Mouse (Mus musculus) erythroblast, embryonic 14.5 days (primary cell): ENCODE results near the gene Sc5d. TPM values are rescaled to one million over a fixed set of nuclear protein-coding genes. Genes with fewer than 3 reads are reported as not detected.

Experiments used
- H3K27me3 ChIP-seq: 2 replicates; pipeline ENCODE4 v1.6.1; 2012; ENCODE audit warnings: inconsistent platforms; ENCODE audit not compliant: control insufficient read depth
- H3K36me3 ChIP-seq: 2 replicates; pipeline ENCODE4 v1.6.1; 2012; ENCODE audit warnings: mild to moderate bottlenecking, inconsistent platforms; ENCODE audit not compliant: control insufficient read depth
- H3K4me1 ChIP-seq: 2 replicates; pipeline ENCODE4 v1.6.1; 2012; ENCODE audit warnings: inconsistent platforms; ENCODE audit not compliant: control insufficient read depth
- H3K4me3 ChIP-seq: replicated peaks from 2 replicates; pipeline ENCODE3; 2012; ENCODE audit warnings: moderate library complexity, mild to moderate bottlenecking, inconsistent platforms
- H3K9me3 ChIP-seq: 2 replicates; pipeline ENCODE4 v1.6.1; 2012; ENCODE audit warnings: low read length, inconsistent platforms, mixed read lengths; ENCODE audit not compliant: control insufficient read depth
- GATA1 ChIP-seq: IDR thresholded peaks from 2 replicates; pipeline ENCODE4 v1.6.1; 2012; ENCODE audit warnings: low read length, inconsistent platforms, mixed read lengths
- TAL1 ChIP-seq: IDR thresholded peaks from 3 replicates; pipeline ENCODE4 v1.6.1; 2012; ENCODE audit warnings: low read length, inconsistent platforms, mixed read lengths
- polyA plus RNA-seq: library from polyadenylated mRNA; stranded (reverse); fragments of >175 nt; gene quantifications from 2 replicates; pipeline ENCODE4 v1.2.3, GENCODE M21; 2012

The Sc5d gene
- polyA plus RNA-seq, 1 experiment = 0.08 TPM

DNA sequence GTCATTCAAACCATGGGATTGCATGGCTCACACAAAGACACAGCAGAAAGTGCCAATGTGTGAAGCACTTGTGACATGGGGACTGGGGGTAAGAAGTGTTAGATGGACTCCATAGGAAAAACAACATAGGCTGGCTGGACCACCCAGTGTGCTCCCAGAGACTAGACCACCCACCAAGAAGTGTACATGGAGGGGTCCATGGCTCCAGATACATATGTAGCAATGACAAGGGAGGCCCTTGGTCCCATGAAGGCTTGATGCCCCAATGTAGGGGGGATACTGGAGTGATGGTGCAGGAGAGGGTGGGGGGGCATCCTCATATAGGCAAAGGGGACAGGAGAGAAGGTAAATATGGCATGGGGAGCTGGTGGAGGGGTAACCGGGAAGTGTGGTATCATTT, 13.6 kb upstream of the Sc5d start:
- no peaks in the 10 kb centered on the region for H3K4me1 ChIP-seq
- TF ChIP-seq GATA1 (no peak), TAL1 (no peak)
- no peaks in the 10 kb centered on the region for H3K9me3 ChIP-seq
- no peak overlapping the region for H3K4me3 ChIP-seq
- H3K27me3 ChIP-seq = no peaks in the 10 kb centered on the region
- no peaks in the 10 kb centered on the region for H3K36me3 ChIP-seq

DNA sequence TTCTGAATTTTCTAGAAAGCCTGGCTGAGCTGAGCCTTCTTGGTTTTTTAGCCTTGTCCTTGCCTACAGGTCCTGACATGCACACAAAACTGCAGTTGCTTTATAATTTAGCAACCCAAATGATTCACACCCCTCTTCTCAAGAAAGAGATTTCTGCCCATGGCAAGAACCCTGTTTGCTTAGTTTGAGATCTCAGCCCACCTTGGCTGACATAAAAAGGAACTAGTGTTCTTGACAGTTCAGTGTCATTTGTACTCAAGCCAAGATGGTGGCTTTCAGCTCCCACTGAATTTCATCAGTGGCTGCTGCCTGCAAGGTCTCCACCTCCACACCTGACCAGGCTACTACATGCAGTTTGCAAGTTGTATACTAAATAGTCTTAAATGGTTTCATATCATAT, 13.1 kb upstream of the Sc5d start:
- Histone ChIP-seq H3K4me1 (no peaks in the 10 kb centered on the region), H3K9me3 (no peaks in the 10 kb centered on the region), H3K27me3 (no peaks in the 10 kb centered on the region), H3K36me3 (no peaks in the 10 kb centered on the region), H3K4me3 (no peak overlapping the region)
- no peak for TF ChIP-seq GATA1
- no peak for TF ChIP-seq TAL1

DNA sequence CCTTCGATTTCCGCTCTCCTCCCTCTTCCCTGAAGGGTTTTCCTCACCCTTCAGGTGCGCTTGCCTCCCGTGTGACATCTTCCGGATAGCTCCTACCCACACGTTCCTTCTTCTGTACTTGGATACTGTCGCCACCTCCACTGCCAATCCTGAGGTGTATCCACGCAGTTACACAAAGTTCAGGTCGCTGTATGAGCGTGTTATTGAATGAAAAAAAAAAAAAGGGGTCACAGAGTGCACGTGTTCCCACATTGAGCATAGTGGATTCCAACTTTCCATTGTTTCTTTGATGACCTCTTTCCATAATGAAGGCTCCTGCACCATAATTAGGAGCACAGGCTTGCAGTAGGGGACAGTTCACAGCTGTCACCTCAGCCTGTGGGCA, 11.7 kb upstream of the Sc5d start:
- no peak overlapping the region for H3K4me3 ChIP-seq
- H3K4me1 ChIP-seq = no peaks in the 10 kb centered on the region
- H3K36me3 ChIP-seq = no peaks in the 10 kb centered on the region
- H3K9me3 ChIP-seq = no peaks in the 10 kb centered on the region
- no peaks in the 10 kb centered on the region for H3K27me3 ChIP-seq
- TF ChIP-seq GATA1 (no peak), TAL1 (no peak)

DNA sequence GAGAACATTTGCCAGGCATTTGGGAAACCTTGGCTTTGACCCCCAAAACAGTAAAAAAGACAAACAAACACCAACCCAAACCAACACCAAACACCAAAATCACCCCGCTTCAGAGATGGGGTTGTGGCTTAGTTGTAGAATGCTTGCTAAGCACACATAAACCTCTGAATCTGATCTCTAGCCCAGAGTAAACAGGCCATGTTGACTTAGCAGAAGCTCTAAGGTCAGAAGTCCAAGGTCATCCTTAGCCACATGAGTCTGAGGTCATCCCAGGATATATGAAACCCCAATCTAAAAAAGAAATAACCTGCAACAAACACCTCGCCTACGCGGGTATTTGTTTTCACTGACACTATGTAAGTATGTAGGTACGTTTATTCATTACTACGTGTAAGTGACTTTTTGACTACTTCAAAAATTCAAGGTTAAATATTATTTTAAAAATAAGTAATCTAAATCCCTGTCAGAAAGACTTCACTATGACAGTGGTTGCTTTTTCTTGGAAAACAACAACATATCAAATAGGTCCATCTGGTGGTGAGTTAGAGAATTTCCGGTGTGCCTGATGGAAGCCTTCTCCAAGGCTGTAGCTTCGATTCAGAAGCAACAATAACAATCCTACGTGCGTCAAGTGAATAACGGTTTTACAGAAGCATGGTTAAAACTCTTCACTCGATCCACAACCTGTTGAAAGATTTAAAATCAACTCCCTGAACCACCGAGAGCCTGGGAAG, 11.1 kb upstream of the Sc5d start:
- no peaks in the 10 kb centered on the region for H3K4me1 ChIP-seq
- H3K27me3 ChIP-seq = no peaks in the 10 kb centered on the region
- H3K9me3 ChIP-seq = no peaks in the 10 kb centered on the region
- no peak for TF ChIP-seq TAL1
- no peak for TF ChIP-seq GATA1
- H3K36me3 ChIP-seq = no peaks in the 10 kb centered on the region
- no peak overlapping the region for H3K4me3 ChIP-seq

DNA sequence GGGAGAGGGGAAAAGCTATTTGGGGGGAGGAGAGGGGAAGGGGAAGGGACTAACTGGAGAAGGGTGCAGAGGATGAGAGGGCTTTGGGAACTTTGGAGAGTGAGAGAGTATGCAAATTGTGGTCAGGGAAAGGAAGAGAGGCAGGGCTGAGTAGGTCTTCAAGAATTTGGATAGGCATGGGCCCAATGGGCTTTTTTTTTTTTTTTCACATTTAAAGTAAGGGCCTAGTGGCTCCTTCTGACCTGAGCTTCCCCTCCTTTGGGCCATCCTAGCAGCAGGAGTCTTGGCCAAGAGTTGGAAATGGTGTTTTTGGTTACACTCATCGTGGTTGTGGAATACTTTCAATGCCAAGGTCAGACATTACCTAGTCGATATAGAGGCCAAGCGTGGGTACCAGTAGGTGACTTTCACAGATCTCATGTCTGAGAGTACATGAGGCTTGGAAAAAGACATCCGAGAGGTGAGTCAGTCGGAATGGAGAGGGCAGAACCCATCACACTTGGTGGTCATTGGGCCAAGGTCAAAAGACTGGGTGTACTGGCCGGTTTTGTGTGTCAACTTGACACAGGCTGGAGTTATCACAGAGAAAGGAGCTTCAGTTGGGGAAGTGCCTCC, 9.7 kb upstream of the Sc5d start:
- Histone ChIP-seq H3K36me3 (no peaks in the 10 kb centered on the region), H3K27me3 (no peaks in the 10 kb centered on the region), H3K9me3 (no peaks in the 10 kb centered on the region), H3K4me3 (no peak overlapping the region), H3K4me1 (no peaks in the 10 kb centered on the region)
- no peak for TF ChIP-seq GATA1
- no peak for TF ChIP-seq TAL1

DNA sequence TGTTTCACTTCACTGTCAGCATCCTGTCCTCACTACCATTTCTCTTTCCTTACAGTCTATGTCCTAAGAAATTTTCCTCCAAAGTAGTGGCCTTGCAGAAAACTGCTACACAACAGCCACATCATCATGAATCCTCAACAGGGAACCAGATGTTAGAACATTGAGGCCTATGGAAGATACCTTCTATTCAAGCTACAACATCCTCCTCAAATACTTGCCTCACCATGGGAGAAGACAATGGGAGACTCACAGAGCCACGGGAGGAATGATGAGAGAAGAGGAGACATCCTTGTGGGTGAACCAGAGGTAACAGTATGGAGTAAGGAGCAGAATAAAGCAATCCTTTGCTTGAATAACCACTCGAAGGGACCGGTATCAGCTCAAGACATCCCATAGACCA, 9.1 kb upstream of the Sc5d start:
- no peaks in the 10 kb centered on the region for H3K27me3 ChIP-seq
- H3K4me1 ChIP-seq = no peaks in the 10 kb centered on the region
- no peaks in the 10 kb centered on the region for H3K36me3 ChIP-seq
- no peak overlapping the region for H3K4me3 ChIP-seq
- no peaks in the 10 kb centered on the region for H3K9me3 ChIP-seq
- TF ChIP-seq GATA1 (no peak), TAL1 (no peak)

DNA sequence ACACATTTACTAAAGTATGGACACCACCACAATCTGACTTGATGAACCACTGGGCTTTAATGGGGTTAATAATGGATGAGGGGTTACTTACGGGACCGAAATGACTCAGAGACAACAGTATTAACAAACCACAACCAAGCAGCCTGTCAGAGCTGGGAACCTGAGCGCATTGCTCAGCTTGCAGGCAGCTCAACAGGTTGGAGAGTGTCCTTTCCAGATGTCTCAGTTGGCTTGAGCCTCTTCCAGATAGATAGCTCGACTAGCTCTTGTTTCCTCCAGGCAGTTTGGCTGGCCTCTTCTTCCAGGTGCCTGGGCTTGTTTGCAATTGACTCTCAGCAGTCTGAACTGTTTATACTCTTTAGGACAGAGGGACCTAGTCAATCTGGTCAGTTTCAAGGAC, 8.6 kb upstream of the Sc5d start:
- no peak for TF ChIP-seq TAL1
- no peak for TF ChIP-seq GATA1
- Histone ChIP-seq H3K36me3 (no peaks in the 10 kb centered on the region), H3K4me1 (no peaks in the 10 kb centered on the region), H3K27me3 (no peaks in the 10 kb centered on the region), H3K9me3 (no peaks in the 10 kb centered on the region), H3K4me3 (no peak overlapping the region)

DNA sequence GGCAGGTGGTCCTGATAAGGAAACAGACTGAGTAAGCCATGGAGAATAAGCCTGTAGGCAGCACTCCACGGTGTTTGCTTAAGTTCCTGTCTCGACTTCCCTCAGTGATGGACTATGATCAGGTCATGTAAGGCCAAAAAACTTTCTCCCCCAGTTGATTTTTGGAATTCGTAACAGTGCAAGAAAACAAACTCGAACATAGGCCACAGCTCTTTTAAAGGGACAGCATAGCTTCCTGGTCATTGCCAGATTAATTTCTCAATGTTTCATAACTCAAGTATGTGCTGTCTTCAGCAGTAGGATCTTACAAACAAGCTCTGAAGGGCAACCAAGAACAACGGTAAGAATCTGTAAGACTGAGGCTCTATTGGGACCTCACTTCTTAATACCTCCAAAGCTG, 7.4 kb upstream of the Sc5d start:
- Histone ChIP-seq H3K27me3 (no peaks in the 10 kb centered on the region), H3K9me3 (no peaks in the 10 kb centered on the region), H3K36me3 (no peaks in the 10 kb centered on the region), H3K4me3 (no peak overlapping the region), H3K4me1 (no peaks in the 10 kb centered on the region)
- TF ChIP-seq TAL1 (no peak), GATA1 (no peak)

DNA sequence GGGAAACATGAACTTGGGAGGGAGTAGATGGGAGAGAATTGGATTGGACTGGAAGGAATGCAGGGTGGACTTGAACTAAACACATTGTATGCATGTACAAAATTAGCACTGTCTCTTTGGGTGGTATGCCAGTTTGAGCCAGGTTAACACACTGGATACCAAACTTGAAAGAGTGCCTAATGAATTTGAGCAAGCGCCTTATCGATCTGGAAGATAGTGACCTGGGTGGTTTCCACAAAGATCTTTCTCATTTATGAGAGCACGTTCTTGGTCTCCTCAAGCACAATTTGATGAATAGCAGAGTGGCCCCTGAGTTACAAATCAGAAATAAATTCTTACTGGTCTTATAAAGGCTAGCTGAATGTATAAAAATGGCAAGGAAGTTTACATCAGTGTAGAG, 6.6 kb upstream of the Sc5d start:
- H3K27me3 ChIP-seq = no peaks in the 10 kb centered on the region
- no peaks in the 10 kb centered on the region for H3K36me3 ChIP-seq
- no peak overlapping the region for H3K4me3 ChIP-seq
- H3K4me1 ChIP-seq = no peaks in the 10 kb centered on the region
- no peaks in the 10 kb centered on the region for H3K9me3 ChIP-seq
- no peak for TF ChIP-seq GATA1
- TF ChIP-seq TAL1 = no peak

DNA sequence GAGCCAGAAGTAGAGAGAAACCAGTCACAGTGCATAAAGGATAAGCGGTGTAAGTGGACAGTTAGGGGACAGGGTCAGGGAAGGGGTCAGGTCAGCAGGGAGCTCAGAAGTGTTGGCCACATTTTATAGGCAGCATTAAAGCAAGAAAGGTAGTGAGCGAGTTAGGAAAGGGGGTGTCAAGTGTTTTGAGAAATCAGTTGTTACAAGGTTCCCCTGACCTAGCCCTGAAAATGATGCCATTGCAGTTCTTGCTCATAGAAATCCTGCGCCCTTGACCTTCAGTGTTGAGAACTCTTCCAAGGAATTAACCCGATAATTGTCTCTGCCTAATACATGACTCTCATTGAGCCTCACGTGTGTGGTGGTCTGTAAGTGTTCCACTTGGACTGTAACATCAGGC, 6.0 kb upstream of the Sc5d start:
- no peak for TF ChIP-seq TAL1
- no peaks in the 10 kb centered on the region for H3K9me3 ChIP-seq
- no peak overlapping the region for H3K4me3 ChIP-seq
- H3K4me1 ChIP-seq = peaks cover 4% of the 10 kb centered on the region
- H3K27me3 ChIP-seq = no peaks in the 10 kb centered on the region
- H3K36me3 ChIP-seq = no peaks in the 10 kb centered on the region
